Mouse (Mus musculus) thymus, postnatal 14 days (tissue): ENCODE measurements at regions not wholly inside any gene's neighbourhood (a gene's known extent, or its start where the extent isn't known, plus 50 kb on each side); places are given as distances from the start of the nearest gene placed in this dataset.

ENCODE experiments used
- DNase-seq: peaks from one replicate; pipeline ENCODE4 v3.0.0; 2021

GRCm38 (mm10) chr6:117510026-117510425, 331.0 kb upstream of the Zfp637 start:
- DNase-seq: no peak

- no peak for DNase-seq
Measured at GRCm38 (mm10) chr6:117514831-117515230, 326.1 kb upstream of the Zfp637 start.

- DNase-seq: no peak
Measured at GRCm38 (mm10) chr6:117516906-117517305, 324.1 kb upstream of the Zfp637 start.

GRCm38 (mm10) chr6:117518939-117519338, 322.0 kb upstream of the Zfp637 start:
- no peak for DNase-seq

- DNase-seq: no peak
Measured at GRCm38 (mm10) chr6:117519466-117519865, 321.5 kb upstream of the Zfp637 start.

GRCm38 (mm10) chr6:117526161-117526935, 314.6 kb upstream of the Zfp637 start:
- DNase-seq: no peak

GRCm38 (mm10) chr6:117527526-117527925, 313.5 kb upstream of the Zfp637 start:
- no peak for DNase-seq

GRCm38 (mm10) chr6:117534149-117534548, 306.8 kb upstream of the Zfp637 start:
- DNase-seq: no peak

GRCm38 (mm10) chr6:117534991-117535390, 306.0 kb upstream of the Zfp637 start:
- DNase-seq: no peak

- no peak for DNase-seq
Measured at GRCm38 (mm10) chr6:117536084-117536483, 304.9 kb upstream of the Zfp637 start.

GRCm38 (mm10) chr6:117542431-117542830, 298.5 kb upstream of the Zfp637 start:
- DNase-seq: no peak

GRCm38 (mm10) chr6:117544276-117545196, 296.4 kb upstream of the Zfp637 start:
- DNase-seq: no peak

GRCm38 (mm10) chr6:117550930-117551329, 290.1 kb upstream of the Zfp637 start:
- no peak for DNase-seq

GRCm38 (mm10) chr6:117552006-117552667, 288.8 kb upstream of the Zfp637 start:
- DNase-seq: no peak

- no peak for DNase-seq
Measured at GRCm38 (mm10) chr6:117563159-117563558, 277.8 kb upstream of the Zfp637 start.

- no peak for DNase-seq
Measured at GRCm38 (mm10) chr6:117563704-117564103, 277.3 kb upstream of the Zfp637 start.

GRCm38 (mm10) chr6:117566786-117567185, 274.2 kb upstream of the Zfp637 start:
- DNase-seq: no peak

- DNase-seq: no peak
Measured at GRCm38 (mm10) chr6:117567691-117568090, 273.3 kb upstream of the Zfp637 start.

GRCm38 (mm10) chr6:117569576-117570326, 271.2 kb upstream of the Zfp637 start:
- DNase-seq: no peak

- DNase-seq: no peak
Measured at GRCm38 (mm10) chr6:117570346-117570745, 270.6 kb upstream of the Zfp637 start.

- no peak for DNase-seq
Measured at GRCm38 (mm10) chr6:117570791-117571190, 270.2 kb upstream of the Zfp637 start.

- no peak for DNase-seq
Measured at GRCm38 (mm10) chr6:117572006-117572405, 269.0 kb upstream of the Zfp637 start.

GRCm38 (mm10) chr6:117573371-117573770, 267.6 kb upstream of the Zfp637 start:
- DNase-seq: no peak
